Mouse (Mus musculus) lung, adult 2 months (tissue): Measurements from ENCODE around the gene Defb28.

Experiments used
- CTCF ChIP-seq: fragments of 200-500 bp; IDR thresholded peaks from 2 replicates; pipeline ENCODE4 v1.5.1; 2011; ENCODE audit warnings: mild to moderate bottlenecking, low read length, control low read depth; ENCODE audit not compliant: insufficient read depth
- POLR2A ChIP-seq: fragments of 200-500 bp; IDR thresholded peaks from 2 replicates; pipeline ENCODE4 v1.6.1; 2011; ENCODE audit warnings: low read depth, mild to moderate bottlenecking, control low read depth, low read length, borderline replicate concordance; ENCODE audit errors: extremely low read depth

GRCm38 (mm10) chr2:152476763-152477162 is 41.3 kb upstream of the Defb28 start, which contains the start of gene Defb20:
- TF ChIP-seq POLR2A (no peak), CTCF (no peak)
